Mouse (Mus musculus) brain, embryonic 14.5 days (tissue): ENCODE results near the gene Mettl7a2. TPM values are rescaled to one million over a fixed set of nuclear protein-coding genes. Genes with fewer than 3 reads are reported as not detected.
"Not testable (repeated sequence)": the region's sequence is repeated elsewhere in the genome, so short reads cannot be mapped to it uniquely, and the experiment has no call there.

Experiments
- DNase-seq: peaks from one replicate; pipeline ENCODE4 v3.0.0-alpha.2; 2011; ENCODE audit warnings: low read depth
- CTCF ChIP-seq: fragments of 200-500 bp; IDR thresholded peaks from 2 replicates; pipeline ENCODE4 v1.5.1; 2012; ENCODE audit warnings: inconsistent platforms, mild to moderate bottlenecking, moderate library complexity, borderline replicate concordance; ENCODE audit not compliant: insufficient read depth, insufficient read length; ENCODE audit errors: extremely low read depth
- POLR2A ChIP-seq: fragments of 200-500 bp; IDR thresholded peaks from 2 replicates; pipeline ENCODE4 v1.6.1; 2012; ENCODE audit warnings: mild to moderate bottlenecking, inconsistent platforms, borderline replicate concordance; ENCODE audit not compliant: poor library complexity, insufficient read depth, insufficient read length, severe bottlenecking; ENCODE audit errors: extremely low read depth
- polyA plus RNA-seq: library from polyadenylated mRNA; depleted of rRNA; stranded (reverse); fragments of >200 nt; gene quantifications from 2 replicates; pipeline ENCODE4 v1.2.3, GENCODE M21; 2012; rRNA removed

Mettl7a2 gene
- polyA plus RNA-seq, result not detected in 2 replicates

GRCm38 (mm10) chr15:100352711-100353250, at the start of gene Mettl7a2, which contains the start of gene Methig1:
TSS of gene Mettl7a2 (plus strand) at chr15:100353200.
TSS of gene Methig1 (plus strand) at chr15:100353149.
- TF ChIP-seq POLR2A (no peak), CTCF (no peak)
- no peak for DNase-seq

GRCm38 (mm10) chr15:100303428-100304018, 49.5 kb upstream of the Mettl7a2 start:
- no peak for DNase-seq
- no peak for TF ChIP-seq CTCF
- TF ChIP-seq POLR2A, result no peak

- DNase-seq, result peak; percentile 92
- no peak for TF ChIP-seq CTCF
- no peak; the same call in 1 of the 2 replicates for TF ChIP-seq POLR2A
Measured at GRCm38 (mm10) chr15:100304019-100304991, 48.7 kb upstream of the Mettl7a2 start, which contains the start of gene Mettl7a1. TSS of gene Mettl7a1 (plus strand) at chr15:100304140.

- no peak for DNase-seq
- no peak for TF ChIP-seq POLR2A
- no peak for TF ChIP-seq CTCF
Measured at GRCm38 (mm10) chr15:100306201-100306600, 46.8 kb upstream of the Mettl7a2 start.

- TF ChIP-seq CTCF, result peak; percentile 31; the same call in 1 of the 2 replicates
- peak; percentile 86 for DNase-seq
Measured at GRCm38 (mm10) chr15:100307438-100308096, 45.4 kb upstream of the Mettl7a2 start.

GRCm38 (mm10) chr15:100312346-100312745, 40.7 kb upstream of the Mettl7a2 start:
- TF ChIP-seq CTCF (no peak), POLR2A (no peak)
- DNase-seq, result no peak

GRCm38 (mm10) chr15:100314448-100315145, 38.4 kb upstream of the Mettl7a2 start:
- TF ChIP-seq CTCF, result no peak
- DNase-seq, result no peak

- DNase-seq, result not testable (repeated sequence)
Measured at GRCm38 (mm10) chr15:100318014-100318671, 34.9 kb upstream of the Mettl7a2 start.

- no peak for DNase-seq
- no peak for TF ChIP-seq CTCF
- TF ChIP-seq POLR2A, result no peak
Measured at GRCm38 (mm10) chr15:100319884-100320283, 33.1 kb upstream of the Mettl7a2 start.

GRCm38 (mm10) chr15:100320295-100320905, 32.6 kb upstream of the Mettl7a2 start:
- DNase-seq, result no peak
- TF ChIP-seq CTCF (no peak), POLR2A (no peak)
